Mouse (Mus musculus): ENCODE measurements around the gene Gm10762. TPM values are rescaled to one million over a fixed set of nuclear protein-coding genes. Genes with fewer than 3 reads are reported as not detected.

The Gm10762 gene
- total RNA-seq, 4 experiments from 2014 or later, result 3.9 to 6.2 (median 5.8) TPM

Small RNAs within 50 kb of the gene (microRNA-seq; reads per million reads assigned to microRNA genes)
- gene Gm22859, result 0 reads per million in 2 experiments

Other genes starting within 250 kb of the Gm10762 start
- gene Tmem87b, start 149.6 kb downstream of the Gm10762 start, total RNA-seq (2022), result 10 to 100 TPM; 40.4 to 47.4 (median 44.1) TPM
- 1 to 10 TPM; 6.1 to 8.3 (median 7.1) TPM for gene Fbln7, start 104.7 kb downstream of the Gm10762 start, total RNA-seq (2022)
- gene Zc3h8, start 23.6 kb downstream of the Gm10762 start, total RNA-seq (2022), result 1 to 10 TPM; 3.5 to 5.3 (median 3.9) TPM
- gene Zc3h6, start 323 bp downstream of the Gm10762 start, total RNA-seq (2022), result 10 to 100 TPM in 1 of 4 experiments, 1 to 10 TPM in 3; 5.4 to 13.9 (median 9.0) TPM
- gene Vinac1, start 80.4 kb upstream of the Gm10762 start, total RNA-seq (2022), result under 1 TPM in 2 of 4 experiments, not detected in 2; 0.05 to 0.17 TPM
- 10 to 100 TPM; 10.6 to 14.2 (median 12.1) TPM for gene Ttl, start 98.2 kb upstream of the Gm10762 start, total RNA-seq (2022)
- gene Polr1b, start 133.3 kb upstream of the Gm10762 start, total RNA-seq (2022), result 10 to 100 TPM; 17.6 to 23.3 (median 20.6) TPM
- gene Chchd5, start 162.0 kb upstream of the Gm10762 start, total RNA-seq (2022), result 10 to 100 TPM; 23.5 to 27.8 (median 24.9) TPM
- 10 to 100 TPM; 14.9 to 27.6 (median 22.8) TPM for gene Slc20a1, start 231.0 kb upstream of the Gm10762 start, total RNA-seq (2022)

Measured in adrenal gland, adult 8-10 months (tissue).